Mouse (Mus musculus): ENCODE data around the gene Jade2.

DNA sequence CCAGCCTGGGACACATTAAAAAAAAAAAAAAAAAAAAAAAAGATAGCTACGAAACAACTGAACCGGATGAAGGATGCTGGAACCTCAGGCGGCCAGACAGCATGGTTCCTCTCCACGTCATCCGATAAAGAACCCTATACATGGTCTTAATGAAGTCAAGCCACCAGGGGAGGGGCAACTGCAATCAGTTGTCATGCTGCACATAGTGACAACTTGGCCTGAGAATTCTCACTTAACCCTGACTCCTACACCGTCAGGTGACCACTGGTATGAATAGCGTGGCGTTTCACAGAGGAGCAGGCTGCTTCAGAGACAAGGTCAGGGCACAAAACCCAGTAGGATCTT lies 23.4 kb downstream of the Jade2 start:
- TF ChIP-seq CTCF (IDR thresholded peaks at IDR 0.05; ENCODE audit: borderline replicate concordance, insufficient read depth, low read depth, low read length) (no peak), POLR2A (IDR thresholded peaks at IDR 0.05; ENCODE audit: borderline replicate concordance, insufficient read depth, low read length) (no peak)

All from cerebellum, adult 2 months (tissue).